Mouse (Mus musculus) E14TG2a.4 (cell line): Measurements from ENCODE around the gene Manbal.
A peak's percentile ranks its signal among the peaks of the same experiment; 100 is the strongest.

ENCODE experiments used
- H3K27me3 ChIP-seq: 2 replicates; pipeline ENCODE4 v1.6.1; 2014; ENCODE audit warnings: low read length, control low read depth; ENCODE audit not compliant: insufficient read depth
- H3K36me3 ChIP-seq: 2 replicates; pipeline ENCODE4 v1.6.1; 2014; ENCODE audit warnings: low read length, control low read depth; ENCODE audit not compliant: insufficient read depth
- H3K4me1 ChIP-seq: replicated peaks from 2 replicates; pipeline ENCODE4 v1.6.1; 2014; ENCODE audit warnings: low read depth, low read length, control low read depth
- H3K4me3 ChIP-seq: replicated peaks from 2 replicates; pipeline ENCODE4 v1.5.1; 2014; ENCODE audit warnings: mild to moderate bottlenecking, low read length
- H3K9me3 ChIP-seq: 2 replicates; pipeline ENCODE4 v1.6.1; 2014; ENCODE audit warnings: low read length, control low read depth
- CTCF ChIP-seq: conservative IDR thresholded peaks from 2 replicates; pipeline ENCODE4 v1.5.1; 2014; ENCODE audit warnings: low read length
- NANOG ChIP-seq: IDR thresholded peaks from 2 replicates; pipeline ENCODE4 v1.6.1; 2014; ENCODE audit warnings: borderline replicate concordance, low read length, mixed read lengths
- POU5F1 ChIP-seq: IDR thresholded peaks from 2 replicates; pipeline ENCODE4 v1.6.1; 2014; ENCODE audit warnings: low read length, borderline replicate concordance

Gene Manbal

GRCm38 (mm10) chr2:157367184-157367893, at the start of gene Manbal:
Gene Manbal, plus strand, starts transcription at chr2:157367594.
- H3K4me1 ChIP-seq, result peaks cover 49% of the 10 kb centered on the region
- peak within 1 kb of the TSS; percentile 93 for H3K4me3 ChIP-seq
- peaks cover 22% of the 10 kb centered on the region for H3K36me3 ChIP-seq
- no peak for TF ChIP-seq NANOG
- TF ChIP-seq POU5F1, result no peak
- no peak for TF ChIP-seq CTCF
- no peaks in the 10 kb centered on the region for H3K9me3 ChIP-seq
- no peaks in the 10 kb centered on the region for H3K27me3 ChIP-seq

DNA sequence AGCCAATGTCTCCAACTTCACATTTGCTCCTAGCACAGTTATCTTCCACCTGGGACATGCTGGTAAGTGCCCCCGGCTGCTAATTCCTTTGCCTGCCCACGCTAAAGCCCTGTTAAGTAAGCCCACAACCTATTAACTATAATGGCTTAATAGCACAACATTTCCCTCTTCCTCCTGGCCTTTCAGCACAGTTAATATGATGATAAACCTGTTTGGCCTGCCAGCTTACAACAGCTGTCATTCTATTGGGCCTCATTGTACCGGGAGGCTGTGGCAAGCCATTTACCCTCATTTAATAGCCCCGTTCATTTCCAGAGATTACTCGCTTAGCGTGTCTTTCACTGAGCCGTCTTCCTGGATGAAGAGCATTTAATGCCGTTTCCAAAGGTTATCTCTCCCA, 47.3 kb upstream of the Manbal start:
- H3K4me3 ChIP-seq, result no peak overlapping the region
- TF ChIP-seq POU5F1 (no peak), CTCF (no peak), NANOG (no peak)
- H3K9me3 ChIP-seq, result peaks cover 19% of the 10 kb centered on the region
- H3K36me3 ChIP-seq, result peaks cover 100% of the 10 kb centered on the region
- H3K4me1 ChIP-seq, result peaks cover 25% of the 10 kb centered on the region
- H3K27me3 ChIP-seq, result no peaks in the 10 kb centered on the region

- Histone ChIP-seq H3K9me3 (peaks cover 19% of the 10 kb centered on the region), H3K4me1 (peaks cover 18% of the 10 kb centered on the region), H3K4me3 (no peak overlapping the region), H3K27me3 (no peaks in the 10 kb centered on the region), H3K36me3 (peaks cover 100% of the 10 kb centered on the region)
- TF ChIP-seq POU5F1, result no peak
- no peak for TF ChIP-seq NANOG
- no peak for TF ChIP-seq CTCF
Measured at GRCm38 (mm10) chr2:157320886-157321285, 46.5 kb upstream of the Manbal start.

- no peak for TF ChIP-seq NANOG
- no peak for TF ChIP-seq POU5F1
- TF ChIP-seq CTCF, result no peak
- Histone ChIP-seq H3K9me3 (peaks cover 19% of the 10 kb centered on the region), H3K4me1 (peaks cover 12% of the 10 kb centered on the region), H3K4me3 (no peak overlapping the region), H3K27me3 (no peaks in the 10 kb centered on the region), H3K36me3 (peaks cover 100% of the 10 kb centered on the region)
Measured at GRCm38 (mm10) chr2:157322029-157322766, 45.2 kb upstream of the Manbal start.

DNA sequence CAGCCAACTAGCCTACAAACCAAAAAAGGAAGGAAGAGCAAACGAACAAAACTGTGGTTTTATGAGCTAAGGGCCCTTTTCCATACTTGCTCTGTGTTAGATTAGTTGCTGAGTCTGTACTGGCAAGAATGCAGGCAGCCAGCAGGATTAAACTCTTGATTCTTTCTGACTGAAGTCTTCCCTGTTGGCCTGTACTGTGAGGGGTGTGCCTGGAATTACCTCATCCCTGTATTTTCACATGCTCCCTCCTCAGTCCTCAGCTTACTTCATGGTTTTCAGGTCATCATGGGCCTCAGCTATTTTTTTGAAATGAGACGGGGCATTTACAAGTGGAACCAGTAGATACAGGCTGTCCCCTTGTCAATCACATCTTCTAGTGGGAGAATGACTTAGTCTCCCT, 42.2 kb upstream of the Manbal start:
- TF ChIP-seq CTCF, result no peak
- Histone ChIP-seq H3K36me3 (peaks cover 78% of the 10 kb centered on the region), H3K4me1 (peaks cover 40% of the 10 kb centered on the region), H3K4me3 (no peak overlapping the region), H3K9me3 (peaks cover 19% of the 10 kb centered on the region), H3K27me3 (no peaks in the 10 kb centered on the region)

DNA sequence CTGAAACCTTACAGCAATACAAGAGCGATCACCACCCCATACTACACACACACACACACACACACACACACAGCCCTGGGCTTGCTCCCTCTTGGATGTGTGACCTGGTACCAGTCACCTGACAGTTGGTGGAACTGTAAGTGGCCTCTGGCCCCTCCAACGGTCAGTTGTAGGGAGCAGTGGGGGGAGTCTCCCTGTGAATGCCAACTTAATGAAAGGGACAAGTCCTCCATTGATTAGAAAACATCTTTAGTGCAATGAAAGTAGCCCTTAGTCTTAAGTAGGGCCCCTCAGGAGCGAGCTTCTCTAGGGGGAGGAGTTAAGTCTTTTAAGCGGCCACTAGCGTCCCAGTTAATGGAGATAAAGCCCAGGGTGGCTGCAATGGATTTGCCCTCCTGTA, 39.3 kb upstream of the Manbal start:
- Histone ChIP-seq H3K36me3 (peaks cover 49% of the 10 kb centered on the region), H3K4me1 (peaks cover 53% of the 10 kb centered on the region)
- no peak for TF ChIP-seq NANOG
- TF ChIP-seq CTCF, result no peak
- no peak for TF ChIP-seq POU5F1

DNA sequence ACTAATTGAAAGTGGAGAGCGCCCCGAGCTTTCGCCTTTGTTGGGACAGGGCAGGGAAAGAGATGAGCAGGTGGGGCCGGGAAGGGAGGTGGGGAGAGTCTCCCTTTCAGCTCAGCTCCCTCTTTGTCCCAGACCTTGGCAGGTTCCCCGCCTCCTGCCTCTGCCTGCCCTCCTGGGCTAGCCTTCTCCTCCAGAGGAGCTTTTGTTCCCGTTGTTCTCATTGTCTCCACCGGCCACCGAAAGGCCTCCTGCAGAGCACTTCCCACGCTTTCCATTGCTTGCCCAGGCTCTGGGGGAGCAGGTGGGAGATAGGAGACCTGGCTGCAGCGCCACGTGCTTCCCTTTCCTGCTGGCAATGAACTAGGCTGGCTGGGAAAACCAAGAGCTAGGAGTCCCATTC, 38.8 kb upstream of the Manbal start:
- peaks cover 4% of the 10 kb centered on the region; the same call in 1 of the 2 replicates for H3K27me3 ChIP-seq
- TF ChIP-seq POU5F1 (no peak), CTCF (no peak), NANOG (no peak; the same call in 1 of the 2 replicates)
- H3K4me1 ChIP-seq, result peaks cover 53% of the 10 kb centered on the region
- peaks cover 45% of the 10 kb centered on the region for H3K36me3 ChIP-seq
- peaks cover 12% of the 10 kb centered on the region for H3K9me3 ChIP-seq
- peak overlapping the region; percentile 56 for H3K4me3 ChIP-seq

More for the DNA sequence above, 39.3 kb upstream of the Manbal start:
- H3K4me3 ChIP-seq, result peak overlapping the region; percentile 56
- H3K27me3 ChIP-seq, result 0 out of 2 replicates have a peak, but pooled peaks cover under 1% of the 10 kb centered on the region
- H3K9me3 ChIP-seq, result peaks cover 17% of the 10 kb centered on the region

- Histone ChIP-seq H3K27me3 (peaks cover 26% of the 10 kb centered on the region), H3K4me1 (peaks cover 56% of the 10 kb centered on the region), H3K36me3 (peaks cover 10% of the 10 kb centered on the region), H3K9me3 (no peaks in the 10 kb centered on the region), H3K4me3 (no peak overlapping the region)
- no peak for TF ChIP-seq CTCF
- TF ChIP-seq NANOG, result no peak
- no peak for TF ChIP-seq POU5F1
Measured at GRCm38 (mm10) chr2:157332059-157332458, 35.3 kb upstream of the Manbal start.

GRCm38 (mm10) chr2:157338663-157339062, 28.7 kb upstream of the Manbal start:
- peaks cover 26% of the 10 kb centered on the region for H3K27me3 ChIP-seq
- TF ChIP-seq POU5F1 (no peak), CTCF (peak; percentile 77)
- H3K9me3 ChIP-seq, result no peaks in the 10 kb centered on the region
- H3K4me1 ChIP-seq, result peaks cover 57% of the 10 kb centered on the region
- no peaks in the 10 kb centered on the region for H3K36me3 ChIP-seq
- no peak overlapping the region for H3K4me3 ChIP-seq
